Mouse (Mus musculus) liver, embryonic 13.5 days (tissue): ENCODE results near the gene Acbd6. TPM values are rescaled to one million over a fixed set of nuclear protein-coding genes. Genes with fewer than 3 reads are reported as not detected.

Experiments
- ATAC-seq: fragments of 200-750 bp; cut with Nextera tagmentation; 2 replicates; pipeline ENCODE4 v1.8.0; 2017; ENCODE audit warnings: low read depth, mild to moderate bottlenecking, moderate number of reproducible peaks, moderate library complexity
- DNase-seq: peaks from one replicate; pipeline ENCODE4 v3.0.0; 2022
- H3K27ac ChIP-seq: fragments of 300-500 bp; sonication (generic); 2 replicates; pipeline ENCODE4 v1.5.1; 2015; ENCODE audit warnings: moderate library complexity, mild to moderate bottlenecking, inconsistent platforms
- H3K27me3 ChIP-seq: fragments of 300-500 bp; sonication (generic); 2 replicates; pipeline ENCODE4 v1.6.1; 2015; ENCODE audit warnings: mild to moderate bottlenecking, inconsistent platforms
- H3K36me3 ChIP-seq: fragments of 300-500 bp; sonication (generic); 2 replicates; pipeline ENCODE4 v1.6.1; 2015; ENCODE audit warnings: mild to moderate bottlenecking, inconsistent platforms
- H3K4me1 ChIP-seq: fragments of 300-500 bp; sonication (generic); replicated peaks from 2 replicates; pipeline ENCODE4 v1.6.1; 2015; ENCODE audit warnings: inconsistent platforms
- H3K4me2 ChIP-seq: fragments of 300-500 bp; sonication (generic); 2 replicates; pipeline ENCODE4 v1.6.1; 2015; ENCODE audit warnings: inconsistent platforms, mild to moderate bottlenecking, moderate library complexity
- H3K4me3 ChIP-seq: fragments of 300-500 bp; sonication (generic); replicated peaks from 2 replicates; pipeline ENCODE4 v1.5.1; 2015; ENCODE audit warnings: mild to moderate bottlenecking, inconsistent platforms
- H3K9ac ChIP-seq: fragments of 300-500 bp; sonication (generic); 2 replicates; pipeline ENCODE4 v1.6.1; 2015; ENCODE audit warnings: mild to moderate bottlenecking, inconsistent platforms
- H3K9me3 ChIP-seq: fragments of 300-500 bp; sonication (generic); replicated peaks from 2 replicates; pipeline ENCODE4 v1.6.1; 2016; ENCODE audit warnings: inconsistent platforms
- WGBS: fragments of 180-500 bp; shearing (Covaris S2); methylation state at CpG from one replicate; pipeline ENCODE4 v1.1.7; 2015; ENCODE audit not compliant: insufficient replicate concordance; 5-methylcytosine and 5-hydroxymethylcytosine counted together
- polyA plus RNA-seq: library from polyadenylated mRNA; unstranded; fragments of >200 nt; fragmentation: Nextera tagmentation; extraction: Ambion mirVana; gene quantifications from 2 replicates; pipeline ENCODE4 v1.2.1, GENCODE M21; 2015

Gene Acbd6
- polyA plus RNA-seq, 1 experiment from 2014 or later: 58.1 TPM

DNA sequence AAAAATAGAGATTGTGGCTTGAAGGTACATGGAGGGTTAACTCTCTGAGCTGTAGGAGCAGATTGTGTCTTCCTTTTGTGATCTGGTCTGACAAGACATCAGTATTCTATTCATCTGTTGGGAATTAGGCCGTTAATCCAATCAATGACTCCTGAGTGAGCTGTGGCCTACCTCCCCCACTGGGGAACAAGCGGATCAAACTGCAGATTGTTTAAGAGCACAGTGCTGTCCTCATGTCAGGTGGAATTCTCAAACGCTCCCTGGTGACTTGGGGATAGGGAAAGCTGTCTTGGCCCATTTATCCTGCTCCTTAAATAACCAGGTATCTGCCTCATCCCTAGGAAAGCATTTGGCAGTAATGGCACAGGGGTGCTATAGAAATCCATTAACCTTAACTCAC lies 97.0 kb downstream of the Acbd6 start:
- Histone ChIP-seq H3K27ac (no peak overlapping the region), H3K9ac (no peak overlapping the region), H3K9me3 (no peaks in the 10 kb centered on the region), H3K36me3 (no peaks in the 10 kb centered on the region), H3K4me3 (no peak overlapping the region), H3K27me3 (no peaks in the 10 kb centered on the region), H3K4me1 (no peaks in the 10 kb centered on the region), H3K4me2 (no peak overlapping the region)
- ATAC-seq (no peak), DNase-seq (no peak)
- WGBS: 73% methylated on average over 3 of the region's 3 CpGs

GRCm38 (mm10) chr1:155656321-155656720 lies 98.4 kb downstream of the Acbd6 start:
- Histone ChIP-seq H3K4me1 (no peaks in the 10 kb centered on the region), H3K9me3 (no peaks in the 10 kb centered on the region), H3K9ac (no peak overlapping the region), H3K27ac (no peak overlapping the region), H3K4me3 (no peak overlapping the region), H3K4me2 (no peak overlapping the region), H3K27me3 (no peaks in the 10 kb centered on the region), H3K36me3 (no peaks in the 10 kb centered on the region)
- no peak for ATAC-seq
- no peak for DNase-seq
- WGBS: 73% methylated on average over 5 of the region's 5 CpGs

DNA sequence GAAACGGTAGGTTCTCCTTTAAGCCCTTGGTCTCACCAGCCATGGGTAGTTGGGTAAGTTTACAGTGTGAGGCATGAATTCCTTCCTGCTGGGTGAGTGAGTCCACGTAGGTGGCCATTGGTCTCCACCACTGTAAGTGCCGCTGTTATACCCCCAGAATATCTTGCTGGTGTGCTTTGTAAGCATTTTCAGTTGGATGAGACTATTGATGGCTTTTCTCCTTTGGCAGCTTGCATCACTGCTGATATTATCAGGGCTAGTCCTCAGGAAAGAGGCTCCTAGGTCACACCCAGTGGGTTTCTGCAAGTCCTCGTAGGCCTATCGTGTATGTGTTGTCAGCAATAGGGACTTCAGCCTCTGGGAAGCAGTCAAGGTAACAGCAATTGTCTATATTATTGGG lies 106.1 kb downstream of the Acbd6 start:
- H3K27me3 ChIP-seq: no peaks in the 10 kb centered on the region
- DNase-seq (no peak), ATAC-seq (no peak)
- peaks cover 8% of the 10 kb centered on the region for H3K4me1 ChIP-seq
- H3K36me3 ChIP-seq: no peaks in the 10 kb centered on the region
- 43% methylated on average over 5 of the region's 5 CpGs for WGBS
- no peak overlapping the region for H3K27ac ChIP-seq
- no peak overlapping the region for H3K4me2 ChIP-seq
- H3K9ac ChIP-seq: no peak overlapping the region
- H3K4me3 ChIP-seq: no peak overlapping the region
- no peaks in the 10 kb centered on the region for H3K9me3 ChIP-seq

- H3K4me2 ChIP-seq: no peak overlapping the region
- H3K36me3 ChIP-seq: no peaks in the 10 kb centered on the region
- no peaks in the 10 kb centered on the region for H3K9me3 ChIP-seq
- H3K27ac ChIP-seq: no peak overlapping the region
- no peak overlapping the region for H3K9ac ChIP-seq
- WGBS: 83% methylated on average over 6 of the region's 6 CpGs
- no peaks in the 10 kb centered on the region for H3K27me3 ChIP-seq
- no peak overlapping the region for H3K4me3 ChIP-seq
- ATAC-seq (no peak), DNase-seq (no peak)
- no peaks in the 10 kb centered on the region for H3K4me1 ChIP-seq
Measured at GRCm38 (mm10) chr1:155675570-155675969, 117.7 kb downstream of the Acbd6 start.

GRCm38 (mm10) chr1:155681116-155681799 lies 123.3 kb downstream of the Acbd6 start:
- H3K4me1 ChIP-seq: no peaks in the 10 kb centered on the region
- WGBS: 74% methylated on average over 10 of the region's 10 CpGs

DNA sequence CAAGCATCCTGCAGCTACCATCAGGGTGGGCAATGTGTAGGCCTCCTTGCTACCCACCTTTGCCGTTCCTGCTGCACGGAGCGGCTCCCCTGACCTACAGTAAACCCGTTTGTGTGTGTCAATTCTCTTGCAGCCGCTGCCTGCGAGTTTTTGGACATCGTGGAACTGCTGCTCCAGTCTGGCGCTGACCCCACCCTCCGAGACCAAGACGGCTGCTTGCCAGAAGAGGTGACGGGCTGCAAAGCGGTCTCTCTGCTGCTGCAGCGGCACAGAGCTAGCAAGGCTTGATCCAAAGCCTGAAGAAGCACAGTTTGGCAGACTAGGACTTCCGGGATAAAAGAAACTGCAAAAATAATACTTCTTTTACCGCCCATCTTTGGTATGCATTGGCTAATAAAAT lies 128.9 kb downstream of the Acbd6 start:
- no peak for DNase-seq
- H3K9me3 ChIP-seq: no peaks in the 10 kb centered on the region
- no peak for ATAC-seq

More at GRCm38 (mm10) chr1:155681116-155681799, 123.3 kb downstream of the Acbd6 start:
- ATAC-seq (no peak), DNase-seq (no peak)
- Histone ChIP-seq H3K27me3 (no peaks in the 10 kb centered on the region), H3K27ac (no peak overlapping the region), H3K9me3 (no peaks in the 10 kb centered on the region), H3K4me2 (no peak overlapping the region), H3K9ac (no peak overlapping the region), H3K36me3 (no peaks in the 10 kb centered on the region), H3K4me3 (no peak overlapping the region)

DNA sequence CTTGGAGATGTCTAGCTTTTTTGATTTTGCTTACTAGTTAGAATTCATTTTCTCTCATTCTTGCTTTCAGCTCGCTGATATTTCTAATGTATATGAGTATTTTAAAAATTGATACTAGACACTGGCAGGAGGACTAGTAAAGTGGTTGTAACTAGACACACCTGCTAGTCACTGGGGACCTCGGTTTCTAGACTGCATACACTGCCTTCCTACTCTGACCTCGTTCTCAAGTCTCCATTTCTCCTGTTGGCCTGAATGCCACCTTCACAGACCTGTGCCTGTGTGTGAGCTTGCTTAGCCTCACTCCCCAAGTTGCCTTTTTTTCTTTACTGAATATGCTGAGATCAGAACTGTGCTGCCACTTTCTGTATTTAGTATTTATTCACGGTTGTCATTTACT lies 131.2 kb downstream of the Acbd6 start:
- H3K4me2 ChIP-seq: no peak overlapping the region
- WGBS: 64% methylated on average over 4 of the region's 4 CpGs
- H3K9me3 ChIP-seq: no peaks in the 10 kb centered on the region
- ATAC-seq (no peak), DNase-seq (no peak)
- no peaks in the 10 kb centered on the region for H3K36me3 ChIP-seq
- H3K9ac ChIP-seq: no peak overlapping the region
- H3K27ac ChIP-seq: no peak overlapping the region
- H3K4me1 ChIP-seq: no peaks in the 10 kb centered on the region
- no peaks in the 10 kb centered on the region for H3K27me3 ChIP-seq
- H3K4me3 ChIP-seq: no peak overlapping the region

More for the DNA sequence above, 128.9 kb downstream of the Acbd6 start:
- WGBS: 82% methylated on average over 15 of the region's 15 CpGs
- no peaks in the 10 kb centered on the region for H3K36me3 ChIP-seq
- H3K27me3 ChIP-seq: no peaks in the 10 kb centered on the region
- no peak overlapping the region for H3K27ac ChIP-seq
- H3K4me3 ChIP-seq: no peak overlapping the region
- H3K9ac ChIP-seq: no peak overlapping the region
- H3K4me2 ChIP-seq: no peak overlapping the region
- no peaks in the 10 kb centered on the region for H3K4me1 ChIP-seq

GRCm38 (mm10) chr1:155689558-155689957 lies 131.6 kb downstream of the Acbd6 start:
- no peak overlapping the region for H3K27ac ChIP-seq
- no peak overlapping the region for H3K4me2 ChIP-seq
- no peak overlapping the region for H3K4me3 ChIP-seq
- H3K36me3 ChIP-seq: no peaks in the 10 kb centered on the region
- WGBS: 80% methylated on average over 5 of the region's 5 CpGs
- no peak for DNase-seq
- H3K27me3 ChIP-seq: no peaks in the 10 kb centered on the region
- no peak for ATAC-seq
- H3K9me3 ChIP-seq: no peaks in the 10 kb centered on the region
- no peaks in the 10 kb centered on the region for H3K4me1 ChIP-seq
- no peak overlapping the region for H3K9ac ChIP-seq

- WGBS: 70% methylated on average over 6 of the region's 6 CpGs
- Histone ChIP-seq H3K4me1 (no peaks in the 10 kb centered on the region), H3K27ac (no peak overlapping the region), H3K4me2 (no peak overlapping the region), H3K36me3 (no peaks in the 10 kb centered on the region), H3K9ac (no peak overlapping the region), H3K4me3 (no peak overlapping the region), H3K9me3 (no peaks in the 10 kb centered on the region), H3K27me3 (no peaks in the 10 kb centered on the region)
- no peak for ATAC-seq
- DNase-seq: no peak
Measured at GRCm38 (mm10) chr1:155692230-155692629, 134.3 kb downstream of the Acbd6 start.

- H3K4me2 ChIP-seq: no peak overlapping the region
- no peaks in the 10 kb centered on the region for H3K27me3 ChIP-seq
- no peaks in the 10 kb centered on the region for H3K4me1 ChIP-seq
- H3K36me3 ChIP-seq: no peaks in the 10 kb centered on the region
- H3K9ac ChIP-seq: no peak overlapping the region
- H3K9me3 ChIP-seq: no peaks in the 10 kb centered on the region
- H3K27ac ChIP-seq: no peak overlapping the region
- ATAC-seq (no peak), DNase-seq (no peak)
- 88% methylated on average over 11 of the region's 11 CpGs for WGBS
- H3K4me3 ChIP-seq: no peak overlapping the region
Measured at GRCm38 (mm10) chr1:155693026-155693425, 135.1 kb downstream of the Acbd6 start.

DNA sequence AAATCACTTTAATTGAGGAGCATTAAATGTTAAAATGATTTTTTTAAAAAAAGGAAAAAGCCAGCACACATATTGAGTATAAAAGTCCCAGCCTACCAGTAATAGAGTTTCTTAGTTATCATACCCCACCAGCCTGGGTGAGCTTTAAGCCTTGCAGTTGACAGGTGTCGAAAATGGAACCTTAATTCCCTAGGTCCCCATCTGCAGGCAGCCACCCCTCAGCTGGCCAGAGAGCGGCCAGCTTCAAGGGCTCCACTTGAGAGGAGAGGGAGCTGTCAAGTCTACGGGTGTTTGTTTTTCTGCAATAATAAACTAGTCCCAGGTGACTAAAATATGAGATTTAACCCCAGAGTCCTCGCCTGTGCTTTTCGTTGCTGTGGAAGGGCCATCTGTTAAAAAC lies 135.5 kb downstream of the Acbd6 start:
- no peak overlapping the region for H3K27ac ChIP-seq
- no peaks in the 10 kb centered on the region for H3K9me3 ChIP-seq
- no peak overlapping the region for H3K4me3 ChIP-seq
- no peak for ATAC-seq
- no peak for DNase-seq
- no peaks in the 10 kb centered on the region for H3K27me3 ChIP-seq
- WGBS: 75% methylated on average over 5 of the region's 5 CpGs
- no peak overlapping the region for H3K4me2 ChIP-seq
- no peaks in the 10 kb centered on the region for H3K36me3 ChIP-seq
- no peaks in the 10 kb centered on the region for H3K4me1 ChIP-seq
- H3K9ac ChIP-seq: no peak overlapping the region

DNA sequence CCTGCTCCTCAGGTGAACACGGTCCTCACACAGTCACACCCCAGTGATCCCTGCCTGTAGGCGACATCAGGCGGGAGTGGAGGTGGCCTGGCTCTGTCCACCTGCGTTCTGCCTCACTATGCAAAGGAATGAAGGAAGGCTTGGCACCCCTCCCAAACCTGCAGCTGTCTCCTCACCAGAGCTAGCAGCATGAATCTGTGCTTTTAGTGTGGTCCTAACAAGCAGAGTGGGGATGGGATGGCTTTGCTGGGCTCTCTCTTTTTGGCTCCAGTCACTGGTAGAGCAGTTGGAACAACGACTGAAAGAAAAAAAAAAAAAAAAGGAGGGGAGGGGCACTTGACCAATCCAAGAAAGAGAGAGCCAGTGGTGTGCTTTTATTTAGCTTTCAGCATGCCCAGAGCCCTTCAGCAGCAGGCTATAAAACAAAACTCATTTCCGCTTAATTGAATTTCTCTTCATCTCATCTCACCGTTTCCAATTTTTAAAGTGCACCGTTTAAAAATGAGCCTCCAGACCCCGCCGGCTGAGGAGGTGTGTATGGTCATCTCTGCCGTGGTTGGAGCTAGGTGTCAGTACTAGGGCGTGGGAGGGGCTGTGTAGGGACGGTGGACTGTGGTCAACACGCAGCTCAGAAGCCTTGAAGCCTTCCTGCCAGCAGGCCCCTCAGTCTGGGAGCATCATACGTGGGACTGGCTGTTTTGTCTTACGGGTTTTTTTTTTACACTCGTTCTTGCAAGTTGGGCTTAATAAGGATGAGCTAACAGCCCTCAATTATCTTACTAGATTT lies 140.6 kb downstream of the Acbd6 start:
- 62% methylated on average over 17 of the region's 17 CpGs for WGBS
- no peaks in the 10 kb centered on the region for H3K27me3 ChIP-seq
- H3K4me2 ChIP-seq: no peak overlapping the region
- no peaks in the 10 kb centered on the region for H3K4me1 ChIP-seq
- no peaks in the 10 kb centered on the region for H3K9me3 ChIP-seq
- no peak overlapping the region for H3K4me3 ChIP-seq
- H3K27ac ChIP-seq: no peak overlapping the region
- no peak overlapping the region for H3K9ac ChIP-seq
- H3K36me3 ChIP-seq: no peaks in the 10 kb centered on the region
- ATAC-seq (no peak), DNase-seq (no peak)
